Mouse (Mus musculus): ENCODE results near the gene Ank3. TPM values are rescaled to one million over a fixed set of nuclear protein-coding genes. Genes with fewer than 3 reads are reported as not detected.
"Not testable (repeated sequence)": the region's sequence is repeated elsewhere in the genome, so short reads cannot be mapped to it uniquely, and the experiment has no call there.

The Ank3 gene
- polyA plus RNA-seq, 1 experiment from 2014 or later: 102 TPM

DNA sequence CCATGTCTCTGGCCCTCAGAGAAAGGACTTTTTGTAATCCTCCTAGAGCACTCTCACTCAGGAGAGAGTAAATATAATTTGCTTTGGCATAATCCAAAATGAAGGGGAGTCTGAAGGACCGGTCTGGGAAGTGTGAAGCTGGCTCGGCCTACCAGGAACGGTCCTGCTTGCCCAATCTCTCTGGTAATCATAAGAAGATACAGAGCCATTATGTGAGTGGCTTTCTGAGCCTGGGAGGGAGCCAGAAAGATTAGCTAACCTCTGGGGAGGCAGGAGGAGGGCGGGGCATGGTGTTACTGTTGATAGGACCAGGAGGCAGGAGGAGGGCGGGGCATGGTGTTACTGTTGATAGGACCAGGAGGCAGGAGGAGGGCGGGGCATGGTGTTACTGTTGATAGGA lies 511.7 kb downstream of the Ank3 start:
- peak overlapping the region; percentile 51; the same call in 1 of the 2 replicates for H3K27ac ChIP-seq
- H3K4me2 ChIP-seq (replicated peaks); H3K9me3 ChIP-seq; H3K4me3 ChIP-seq (replicated peaks); H3K4me1 ChIP-seq (replicated peaks); H3K27me3 ChIP-seq; H3K36me3 ChIP-seq; H3K9ac ChIP-seq (replicated peaks): not testable (repeated sequence)
- 15% methylated on average over 5 of the region's 6 CpGs for WGBS
- ATAC-seq: peak; percentile 55; the same call in 1 of the 2 replicates

DNA sequence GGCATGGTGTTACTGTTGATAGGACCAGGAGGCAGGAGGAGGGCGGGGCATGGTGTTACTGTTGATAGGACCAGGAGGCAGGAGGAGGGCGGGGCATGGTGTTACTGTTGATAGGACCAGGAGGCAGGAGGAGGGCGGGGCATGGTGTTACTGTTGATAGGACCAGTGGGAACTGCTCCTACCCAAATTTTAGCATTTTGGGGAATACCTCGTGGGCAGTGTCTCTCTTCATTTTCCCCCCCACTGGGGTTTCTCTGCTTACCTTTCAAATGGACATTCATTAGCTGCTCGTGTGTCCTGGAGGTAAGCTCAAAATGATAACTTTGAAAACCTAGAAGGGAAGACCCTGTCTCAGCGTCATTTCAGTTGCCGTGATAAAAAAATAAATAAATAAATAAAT lies 512.2 kb downstream of the Ank3 start:
- H3K36me3 ChIP-seq; ATAC-seq; H3K4me3 ChIP-seq (replicated peaks); H3K27me3 ChIP-seq; H3K9me3 ChIP-seq; H3K4me2 ChIP-seq (replicated peaks); H3K4me1 ChIP-seq (replicated peaks); H3K9ac ChIP-seq (replicated peaks); H3K27ac ChIP-seq: not testable (repeated sequence)
- WGBS: 32% methylated on average over 6 of the region's 7 CpGs

DNA sequence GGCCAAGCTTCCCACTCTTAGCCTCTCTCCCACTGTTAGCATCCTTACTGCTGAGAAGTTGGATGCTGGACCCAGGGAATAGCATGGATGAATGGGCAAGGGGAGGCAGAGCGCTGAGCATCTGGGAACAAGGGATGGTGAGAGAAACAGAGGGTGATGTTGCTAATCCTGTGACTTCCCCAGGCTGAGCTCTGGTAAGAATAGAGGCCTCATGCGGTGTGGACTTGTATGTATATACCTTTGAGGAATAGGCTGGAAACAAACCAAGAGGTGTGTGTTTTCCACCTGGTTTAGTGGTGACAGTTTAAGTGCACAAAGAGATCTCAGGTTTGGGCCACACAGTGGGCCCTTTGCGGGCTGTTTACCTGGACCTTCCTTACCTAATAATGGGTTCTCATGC lies 517.0 kb downstream of the Ank3 start:
- H3K4me1 ChIP-seq (replicated peaks): no peaks in the 10 kb centered on the region

DNA sequence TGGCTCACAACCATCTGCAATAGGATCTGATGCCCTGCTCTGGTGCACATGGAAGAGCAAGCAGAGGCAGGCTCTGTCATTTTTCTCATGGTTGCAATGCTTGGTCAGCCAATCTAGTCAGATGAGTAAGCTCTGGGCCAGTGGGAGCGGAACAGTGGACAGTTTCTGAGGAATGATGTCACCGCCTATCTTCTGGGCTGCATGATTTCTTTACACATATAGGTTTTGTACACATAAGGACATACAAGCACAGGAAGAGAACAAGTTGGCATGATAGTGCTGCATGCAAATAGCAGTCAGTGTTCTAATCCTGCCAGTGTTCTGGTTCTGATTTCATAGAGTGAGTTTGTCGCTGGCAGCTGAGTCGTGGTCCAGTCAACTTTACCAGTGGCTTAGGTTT lies 517.6 kb downstream of the Ank3 start:
- Histone ChIP-seq H3K4me2 (replicated peaks) (no peak overlapping the region), H3K27ac (no peak overlapping the region), H3K9me3 (no peaks in the 10 kb centered on the region; the same call in 1 of the 2 replicates), H3K4me3 (replicated peaks) (no peak overlapping the region), H3K36me3 (peaks cover 20% of the 10 kb centered on the region), H3K9ac (replicated peaks) (no peak overlapping the region), H3K4me1 (replicated peaks) (no peaks in the 10 kb centered on the region), H3K27me3 (no peaks in the 10 kb centered on the region)
- no peak for ATAC-seq
- whole genome bisulfite sequencing: 93% methylated on average over 4 of the region's 4 CpGs

More for the DNA sequence above, 517.0 kb downstream of the Ank3 start:
- no peak overlapping the region for H3K4me2 ChIP-seq (replicated peaks)
- peaks cover 18% of the 10 kb centered on the region for H3K36me3 ChIP-seq
- H3K9ac ChIP-seq (replicated peaks): no peak overlapping the region
- H3K27me3 ChIP-seq: no peaks in the 10 kb centered on the region
- WGBS: 59% methylated on average over 3 of the region's 3 CpGs
- H3K4me3 ChIP-seq (replicated peaks): no peak overlapping the region
- H3K27ac ChIP-seq: no peak overlapping the region
- ATAC-seq: no peak
- no peaks in the 10 kb centered on the region; the same call in 1 of the 2 replicates for H3K9me3 ChIP-seq

DNA sequence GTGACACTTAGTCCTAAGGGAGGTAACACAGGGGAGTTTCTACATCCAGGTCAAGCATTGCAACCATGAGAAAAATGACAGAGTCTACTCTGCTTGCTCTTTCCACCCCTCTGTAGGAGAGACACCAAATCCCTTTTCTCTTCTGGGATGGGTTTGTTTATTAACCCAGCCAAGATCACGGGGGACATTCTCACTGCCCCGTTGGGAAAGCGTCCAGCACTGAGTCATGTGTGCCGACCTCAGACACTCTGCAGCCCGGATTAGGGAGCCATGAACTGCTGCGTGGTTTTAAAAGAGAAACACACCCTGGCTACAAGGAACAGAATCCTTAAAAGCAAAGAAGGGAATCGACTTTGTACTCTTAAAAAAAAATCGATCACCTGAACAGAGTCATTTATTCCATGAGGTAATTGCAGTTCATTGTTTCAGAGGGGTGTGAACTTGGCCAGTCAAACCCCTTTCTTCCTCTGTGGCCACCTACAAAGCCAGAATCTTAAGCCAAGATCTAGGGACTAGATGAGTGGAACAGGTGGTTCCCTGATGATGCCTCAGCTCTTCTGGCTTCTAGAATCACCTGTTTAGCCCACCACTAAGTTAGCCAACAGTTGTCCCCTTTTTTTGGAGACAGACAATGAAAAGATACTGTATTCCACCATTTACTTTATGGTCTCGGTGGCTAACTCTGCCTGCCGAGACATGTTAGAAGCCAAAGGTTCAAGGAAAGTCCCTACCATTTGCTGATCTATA lies 518.3 kb downstream of the Ank3 start:
- H3K4me2 ChIP-seq (replicated peaks): no peak overlapping the region
- no peaks in the 10 kb centered on the region for H3K27me3 ChIP-seq
- H3K36me3 ChIP-seq: peaks cover 20% of the 10 kb centered on the region
- 80% methylated on average over 10 of the region's 10 CpGs for WGBS
- no peak overlapping the region for H3K27ac ChIP-seq
- H3K4me1 ChIP-seq (replicated peaks): no peaks in the 10 kb centered on the region
- no peak for ATAC-seq
- H3K9me3 ChIP-seq: no peaks in the 10 kb centered on the region; the same call in 1 of the 2 replicates
- H3K9ac ChIP-seq (replicated peaks): no peak overlapping the region
- no peak overlapping the region for H3K4me3 ChIP-seq (replicated peaks)

DNA sequence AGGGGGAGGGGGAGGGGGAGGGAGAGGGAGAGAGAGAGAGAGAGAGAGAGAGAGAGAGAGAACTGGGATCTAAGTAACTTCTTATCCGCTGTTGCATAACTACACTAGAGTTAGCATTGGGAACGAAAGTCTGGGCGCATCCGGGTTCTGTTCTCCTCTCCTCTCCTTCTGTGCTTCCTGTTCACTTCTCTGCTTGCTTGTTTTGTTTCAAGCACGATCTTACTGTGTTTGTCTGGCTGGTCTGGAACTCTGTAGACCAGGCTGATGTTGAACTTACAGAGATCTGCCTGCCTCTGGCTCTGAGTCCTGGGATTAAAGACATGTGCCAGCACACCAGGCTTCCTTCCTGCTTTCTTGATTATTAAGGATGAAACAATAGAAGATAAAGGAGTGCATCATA lies 519.1 kb downstream of the Ank3 start:
- 93% methylated on average over 5 of the region's 5 CpGs for WGBS
- H3K4me3 ChIP-seq (replicated peaks): no peak overlapping the region
- no peak overlapping the region for H3K27ac ChIP-seq
- no peak overlapping the region for H3K4me2 ChIP-seq (replicated peaks)
- H3K4me1 ChIP-seq (replicated peaks): no peaks in the 10 kb centered on the region
- ATAC-seq: no peak
- no peaks in the 10 kb centered on the region for H3K27me3 ChIP-seq
- peaks cover 20% of the 10 kb centered on the region for H3K36me3 ChIP-seq
- H3K9me3 ChIP-seq: no peaks in the 10 kb centered on the region; the same call in 1 of the 2 replicates
- H3K9ac ChIP-seq (replicated peaks): no peak overlapping the region

DNA sequence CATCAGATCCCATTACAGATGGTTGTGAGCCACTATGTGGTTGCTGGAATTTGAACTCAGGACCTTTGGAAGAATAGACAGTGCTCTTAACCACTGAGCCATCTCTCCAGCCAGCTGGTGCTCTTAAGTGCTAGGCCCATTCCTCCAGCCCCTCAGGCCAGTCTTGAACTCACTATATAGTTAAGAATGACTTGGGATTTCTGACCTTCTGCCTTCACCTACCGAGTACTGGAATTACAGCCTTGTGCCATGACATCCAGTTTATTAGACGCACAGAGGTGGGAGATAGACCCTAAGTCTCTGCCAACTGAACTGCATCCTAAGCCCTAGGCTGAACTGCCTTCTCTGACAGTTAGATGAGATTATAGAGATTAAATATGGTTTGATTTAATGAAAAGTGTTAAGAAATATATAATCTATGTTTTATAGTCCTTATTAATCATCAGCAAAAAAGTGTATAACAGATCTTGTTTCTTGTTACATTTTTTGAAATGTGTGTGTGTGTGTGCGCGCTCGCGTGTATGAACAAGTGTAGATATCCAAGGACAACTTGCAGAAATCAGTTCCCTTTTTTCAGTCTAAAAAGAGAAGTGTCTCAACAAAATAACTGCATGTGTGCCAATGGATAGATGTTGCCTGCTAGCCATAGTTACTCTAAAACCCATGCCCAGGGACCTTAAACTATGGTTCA lies 520.0 kb downstream of the Ank3 start:
- H3K27ac ChIP-seq: no peak overlapping the region
- no peak overlapping the region for H3K9ac ChIP-seq (replicated peaks)
- no peaks in the 10 kb centered on the region for H3K27me3 ChIP-seq
- ATAC-seq: no peak
- H3K4me1 ChIP-seq (replicated peaks): no peaks in the 10 kb centered on the region
- 98% methylated on average over 6 of the region's 6 CpGs for WGBS
- no peaks in the 10 kb centered on the region; the same call in 1 of the 2 replicates for H3K9me3 ChIP-seq
- peaks cover 17% of the 10 kb centered on the region for H3K36me3 ChIP-seq
- no peak overlapping the region for H3K4me3 ChIP-seq (replicated peaks)
- no peak overlapping the region for H3K4me2 ChIP-seq (replicated peaks)

DNA sequence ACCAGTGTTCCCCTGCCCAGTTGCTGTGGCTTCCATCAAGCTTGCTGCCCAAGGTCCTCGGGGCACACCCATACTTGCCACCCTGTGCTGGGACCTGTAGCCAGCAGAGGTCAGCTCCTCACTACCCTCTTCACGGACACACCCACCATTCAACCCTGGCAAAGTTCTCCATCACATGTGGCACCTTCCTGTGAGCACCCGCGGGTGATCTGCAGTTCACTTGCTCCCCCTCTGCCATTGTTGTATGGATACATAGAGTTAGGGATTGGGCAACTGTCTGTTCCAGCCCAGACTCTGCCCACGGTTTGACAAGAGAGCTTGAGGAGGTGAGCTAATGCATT lies 520.5 kb downstream of the Ank3 start:
- H3K9ac ChIP-seq (replicated peaks): no peak overlapping the region
- peaks cover 1% of the 10 kb centered on the region for H3K4me1 ChIP-seq (replicated peaks)
- no peak overlapping the region for H3K4me3 ChIP-seq (replicated peaks)
- no peaks in the 10 kb centered on the region for H3K27me3 ChIP-seq
- H3K4me2 ChIP-seq (replicated peaks): no peak overlapping the region
- peaks cover 17% of the 10 kb centered on the region for H3K36me3 ChIP-seq
- no peak overlapping the region for H3K27ac ChIP-seq
- WGBS: 87% methylated on average over 5 of the region's 5 CpGs
- no peak for ATAC-seq
- H3K9me3 ChIP-seq: no peaks in the 10 kb centered on the region; the same call in 1 of the 2 replicates

DNA sequence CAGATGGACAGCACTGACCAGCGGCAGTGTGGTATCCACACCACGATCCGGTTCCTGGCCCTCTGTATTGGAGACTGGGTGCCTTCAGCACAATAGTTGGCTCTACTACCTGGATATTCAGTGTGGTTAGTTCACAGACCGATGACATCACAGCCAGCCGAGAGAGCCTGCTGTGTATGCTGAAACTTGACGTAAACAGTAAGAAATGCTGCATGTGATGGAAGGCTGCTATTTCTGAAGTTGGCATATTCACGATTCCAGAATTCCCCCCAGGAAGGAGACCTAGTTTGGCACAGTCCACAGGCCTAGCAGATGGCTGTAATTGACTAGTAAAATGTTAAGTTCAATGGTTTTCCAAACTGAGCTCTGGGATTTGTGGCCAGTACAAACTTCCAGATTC lies 521.2 kb downstream of the Ank3 start:
- Histone ChIP-seq H3K4me3 (replicated peaks) (no peak overlapping the region), H3K9ac (replicated peaks) (no peak overlapping the region), H3K27me3 (no peaks in the 10 kb centered on the region), H3K36me3 (peaks cover 17% of the 10 kb centered on the region), H3K4me1 (replicated peaks) (peaks cover 8% of the 10 kb centered on the region), H3K4me2 (replicated peaks) (no peak overlapping the region), H3K27ac (no peak overlapping the region), H3K9me3 (no peaks in the 10 kb centered on the region; the same call in 1 of the 2 replicates)
- 87% methylated on average over 7 of the region's 7 CpGs for WGBS
- ATAC-seq: no peak

DNA sequence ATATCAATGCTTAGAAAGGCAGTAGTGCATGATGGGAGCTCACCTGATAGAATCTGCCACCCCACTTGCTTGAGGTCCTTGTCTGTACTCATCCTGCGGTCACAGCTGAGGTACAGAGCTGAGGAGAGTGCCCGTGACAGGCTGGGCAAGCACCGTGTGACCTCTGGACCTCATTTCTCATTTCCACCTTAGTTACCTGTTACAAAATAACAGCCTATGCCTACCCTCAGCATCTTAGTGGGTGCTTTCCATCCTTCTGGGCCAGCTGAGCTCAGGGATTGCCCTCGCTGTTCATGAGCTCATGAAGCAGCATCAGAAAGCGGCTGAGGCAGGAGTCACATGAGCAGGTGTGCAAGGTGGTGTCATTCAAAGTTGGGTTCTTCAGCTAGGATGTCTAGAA lies 523.5 kb downstream of the Ank3 start:
- WGBS: 94% methylated on average over 5 of the region's 5 CpGs
- Histone ChIP-seq H3K9me3 (no peaks in the 10 kb centered on the region; the same call in 1 of the 2 replicates), H3K4me1 (replicated peaks) (peaks cover 31% of the 10 kb centered on the region), H3K27ac (no peak overlapping the region), H3K4me3 (replicated peaks) (no peak overlapping the region), H3K36me3 (peaks cover 12% of the 10 kb centered on the region), H3K27me3 (no peaks in the 10 kb centered on the region), H3K9ac (replicated peaks) (no peak overlapping the region), H3K4me2 (replicated peaks) (no peak overlapping the region)
- ATAC-seq: no peak

DNA sequence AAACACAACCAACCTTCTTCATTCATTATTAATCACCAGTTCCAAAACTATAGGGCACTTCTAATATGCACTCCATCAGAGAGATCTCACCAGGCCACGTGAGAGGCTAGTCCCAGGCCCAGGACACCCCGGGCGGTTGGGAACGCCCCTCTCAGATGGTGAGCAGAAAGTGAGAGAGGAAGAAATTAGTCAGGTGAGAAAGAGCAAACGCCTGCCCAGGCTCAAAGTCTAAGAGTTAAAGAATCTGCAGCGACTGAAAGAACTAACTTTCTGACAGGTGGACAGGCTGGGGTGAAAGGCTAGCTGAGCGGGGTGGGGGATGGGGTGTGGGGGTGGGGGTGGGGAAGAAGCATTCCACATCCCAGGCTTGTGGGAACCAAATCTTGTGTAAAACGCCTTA lies 525.2 kb downstream of the Ank3 start:
- no peak overlapping the region for H3K9ac ChIP-seq (replicated peaks)
- H3K4me3 ChIP-seq (replicated peaks): no peak overlapping the region
- no peaks in the 10 kb centered on the region for H3K27me3 ChIP-seq
- peaks cover 12% of the 10 kb centered on the region for H3K36me3 ChIP-seq
- peaks cover 36% of the 10 kb centered on the region for H3K4me1 ChIP-seq (replicated peaks)
- WGBS: 15% methylated on average over 8 of the region's 8 CpGs
- H3K4me2 ChIP-seq (replicated peaks): no peak overlapping the region
- H3K9me3 ChIP-seq: no peaks in the 10 kb centered on the region; the same call in 1 of the 2 replicates
- H3K27ac ChIP-seq: no peak overlapping the region
- ATAC-seq: no peak

DNA sequence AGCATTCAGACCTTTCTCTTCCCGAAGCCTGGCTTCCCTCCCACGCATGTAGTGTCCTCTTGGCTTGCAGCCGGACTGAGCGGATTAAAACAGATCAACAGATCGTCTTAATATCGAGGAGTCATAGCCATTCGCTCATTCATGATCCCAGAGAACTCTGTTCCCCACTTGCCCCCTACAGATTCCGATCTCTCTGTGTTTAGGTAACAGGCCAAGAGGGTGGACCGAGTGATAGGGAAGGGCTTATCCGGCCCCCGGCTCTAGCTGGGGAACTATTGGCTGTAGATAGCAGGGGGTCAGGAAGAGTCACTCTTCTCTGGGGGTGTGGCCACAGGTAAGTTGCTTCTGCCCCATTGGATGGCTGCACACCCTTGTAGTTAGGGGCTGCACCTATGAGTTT lies 525.7 kb downstream of the Ank3 start:
- Histone ChIP-seq H3K9me3 (no peaks in the 10 kb centered on the region; the same call in 1 of the 2 replicates), H3K36me3 (peaks cover 8% of the 10 kb centered on the region), H3K4me2 (replicated peaks) (peak overlapping the region; percentile 49), H3K4me3 (replicated peaks) (no peak overlapping the region), H3K27ac (no peak overlapping the region), H3K4me1 (replicated peaks) (peaks cover 36% of the 10 kb centered on the region), H3K27me3 (no peaks in the 10 kb centered on the region), H3K9ac (replicated peaks) (no peak overlapping the region)
- 3% methylated on average over 11 of the region's 11 CpGs for WGBS
- peak; percentile 35; the same call in 1 of the 2 replicates for ATAC-seq

All from midbrain, embryonic 13.5 days (tissue).